Mouse (Mus musculus): ENCODE measurements around the gene Gnat3.

Gnat3 gene

DNA sequence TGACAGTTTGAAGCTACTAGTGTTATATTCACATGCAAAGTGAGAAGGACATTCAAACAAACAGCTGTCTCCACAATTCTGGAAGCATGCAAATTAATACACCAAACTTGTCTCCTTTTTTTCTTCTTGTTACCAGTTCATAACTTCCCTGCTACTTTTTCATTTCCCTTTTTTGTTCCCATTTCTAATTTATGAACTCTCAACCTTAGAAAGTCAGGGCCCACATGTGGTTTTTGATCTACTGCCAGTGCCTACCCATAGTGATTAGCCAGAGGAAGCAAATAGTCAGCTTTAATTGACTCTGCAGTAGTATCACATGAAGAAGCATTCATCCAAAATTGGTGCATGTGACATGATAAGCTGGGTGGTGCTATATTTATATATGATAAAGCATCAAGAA is 44.7 kb downstream of the Gnat3 start:
- DNase-seq: peak; percentile 50

DNA sequence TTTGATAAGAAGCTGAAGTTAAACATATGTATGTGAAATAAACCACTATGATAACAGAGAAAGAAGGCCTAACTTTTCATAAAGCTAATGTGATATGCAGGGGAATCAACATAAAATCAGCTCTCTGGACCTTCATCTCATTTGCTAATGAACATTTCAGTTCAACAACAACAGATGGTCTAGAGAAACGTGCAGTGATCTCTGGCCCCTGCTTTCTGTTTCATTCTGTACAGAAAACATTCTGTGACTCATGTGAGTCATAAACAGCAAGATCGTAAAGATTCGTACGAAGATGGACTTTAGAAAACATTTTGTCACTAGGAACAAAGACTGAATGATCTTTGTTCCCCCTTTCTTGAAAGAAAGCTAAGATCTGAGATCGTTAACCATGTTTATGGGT is 48.0 kb downstream of the Gnat3 start:
- no peak for DNase-seq

DNA sequence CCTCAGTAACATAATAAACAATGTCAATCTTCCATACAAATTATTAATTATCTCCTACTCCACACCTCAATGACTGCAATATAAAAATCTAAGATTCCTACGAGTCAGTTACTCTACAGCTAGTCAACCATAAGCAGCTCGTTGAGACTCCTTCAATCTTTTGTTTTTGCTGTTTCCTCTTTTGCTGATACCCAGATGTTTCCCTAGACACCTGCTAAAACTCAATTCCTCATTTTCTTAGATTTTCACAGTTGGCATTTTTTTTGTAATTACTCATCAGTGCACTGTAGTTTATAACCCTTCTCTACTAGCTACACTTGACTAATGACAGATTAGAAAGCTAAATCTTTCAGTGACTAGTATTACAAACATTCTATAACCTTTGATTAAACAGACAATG is 50.8 kb downstream of the Gnat3 start:
- DNase-seq: no peak

DNA sequence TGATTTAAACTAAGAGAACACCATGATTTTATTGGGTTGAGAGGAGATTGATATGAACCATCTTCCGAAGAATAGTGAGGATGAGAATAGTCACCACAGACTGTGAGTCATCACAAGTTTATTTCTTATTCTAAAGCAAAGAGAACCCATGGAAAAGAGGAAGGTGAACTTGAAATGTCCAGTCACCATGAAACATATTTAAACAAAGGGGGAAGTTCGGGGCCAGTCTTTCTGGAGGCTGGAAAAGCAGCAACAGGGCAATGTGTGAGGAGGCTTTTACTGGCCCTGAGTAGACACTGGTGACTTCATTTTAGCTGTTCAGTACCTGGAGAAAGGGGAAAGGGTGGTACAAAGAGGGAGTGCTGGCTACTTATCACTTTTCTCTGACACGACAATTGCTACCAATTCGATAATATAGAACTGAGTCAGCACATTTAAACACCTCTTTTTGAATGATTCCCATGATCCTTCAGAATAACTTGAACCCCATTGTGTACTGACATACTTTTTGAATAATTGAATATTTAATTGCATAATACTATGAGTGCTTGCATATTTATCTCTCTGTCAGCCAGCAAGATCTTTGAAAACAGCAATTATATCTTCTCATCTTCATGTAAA is 52.0 kb downstream of the Gnat3 start:
- DNase-seq: no peak

DNA sequence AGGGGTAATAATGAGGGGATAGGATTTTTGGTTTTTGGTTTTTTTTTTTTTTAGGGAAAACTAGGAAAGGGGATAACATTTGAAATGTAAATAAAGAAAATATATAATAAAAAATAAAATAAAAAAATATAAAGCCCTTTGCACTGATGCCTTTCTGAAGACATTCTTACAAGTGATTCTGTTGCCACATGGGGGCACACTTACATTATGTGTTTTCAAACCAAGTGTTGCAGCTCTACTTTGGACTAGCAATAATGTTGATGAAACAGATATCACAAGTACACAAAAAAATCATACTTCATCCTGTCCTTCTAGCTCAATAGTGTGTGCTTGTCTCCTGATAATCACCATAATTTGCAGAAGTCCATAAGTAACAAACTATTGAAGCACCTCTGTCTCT is 61.0 kb downstream of the Gnat3 start:
- DNase-seq: peak; percentile 32

DNA sequence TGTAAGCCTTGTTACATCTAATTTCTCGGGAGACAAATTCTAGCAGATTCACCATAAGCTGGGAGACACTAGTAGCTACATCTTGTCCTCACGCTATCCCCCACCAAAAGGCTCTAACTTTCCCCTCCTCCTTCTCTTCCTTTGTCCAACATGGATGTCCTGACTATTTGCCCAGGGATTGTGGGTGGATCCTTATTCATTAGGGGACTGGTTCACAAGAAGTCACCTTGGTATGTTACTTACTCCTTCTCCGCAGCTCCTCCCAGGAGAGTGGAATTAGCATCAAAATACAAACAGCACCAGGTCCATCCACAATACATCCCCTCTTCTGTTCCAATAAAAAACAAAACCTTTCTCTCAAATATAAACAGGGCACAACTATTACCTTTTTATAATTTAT is 65.2 kb downstream of the Gnat3 start:
- DNase-seq: no peak

DNA sequence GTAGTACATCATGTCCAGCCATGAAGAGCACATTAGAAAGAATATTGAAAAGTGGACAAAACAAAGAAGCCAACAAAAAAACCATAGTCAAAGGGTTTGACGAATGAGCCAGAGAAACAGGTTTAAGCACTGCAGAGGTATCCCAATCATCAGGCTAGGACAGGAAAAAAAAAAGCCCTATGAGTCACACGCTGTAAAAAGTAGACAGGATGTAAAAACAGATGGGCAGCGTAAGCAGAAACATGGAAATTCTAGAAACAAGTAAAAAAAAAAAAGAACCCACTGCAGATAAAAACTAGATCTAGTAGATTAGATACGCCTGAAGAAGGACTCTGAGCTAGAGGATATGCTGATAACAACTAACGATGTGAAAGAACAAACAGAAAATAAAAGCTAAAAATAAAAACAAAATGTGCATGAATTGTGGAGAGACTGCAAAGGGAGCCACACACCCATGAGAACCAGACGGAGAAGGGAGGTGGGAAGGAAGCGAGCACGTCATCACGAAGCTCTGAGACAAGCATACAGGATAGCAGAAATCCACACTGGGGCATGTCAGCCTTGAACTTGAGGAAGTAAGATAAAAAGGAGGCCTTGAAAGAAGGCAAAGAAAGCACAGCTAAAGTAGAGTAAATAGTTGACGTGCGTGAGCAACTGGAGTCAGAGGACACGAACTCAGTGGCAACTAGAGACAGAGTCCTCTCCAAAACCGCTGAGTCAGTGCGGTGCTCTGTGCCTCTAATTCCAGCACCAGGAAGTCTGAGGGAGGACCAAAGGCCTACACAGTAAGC is 73.7 kb downstream of the Gnat3 start:
- DNase-seq: no peak

DNA sequence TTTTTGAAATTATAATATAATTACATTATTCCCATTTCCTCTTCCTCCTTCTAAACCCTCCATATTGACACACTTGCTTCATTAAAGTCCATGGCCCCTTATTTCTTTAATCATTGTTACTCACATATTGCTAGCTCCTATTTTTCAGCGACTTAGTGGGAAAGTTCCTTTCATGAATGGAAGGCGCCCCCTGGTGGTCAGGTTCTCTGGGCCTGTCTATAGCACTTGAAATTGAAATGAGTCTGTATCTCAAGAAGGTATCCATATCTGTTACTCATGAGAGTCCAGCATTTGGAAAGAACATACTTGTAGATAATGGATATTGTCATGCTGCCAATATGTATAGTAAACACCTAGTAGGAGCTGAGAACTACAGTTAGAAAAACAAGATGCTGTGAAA is 80.7 kb downstream of the Gnat3 start:
- peak; percentile 71 for DNase-seq

DNA sequence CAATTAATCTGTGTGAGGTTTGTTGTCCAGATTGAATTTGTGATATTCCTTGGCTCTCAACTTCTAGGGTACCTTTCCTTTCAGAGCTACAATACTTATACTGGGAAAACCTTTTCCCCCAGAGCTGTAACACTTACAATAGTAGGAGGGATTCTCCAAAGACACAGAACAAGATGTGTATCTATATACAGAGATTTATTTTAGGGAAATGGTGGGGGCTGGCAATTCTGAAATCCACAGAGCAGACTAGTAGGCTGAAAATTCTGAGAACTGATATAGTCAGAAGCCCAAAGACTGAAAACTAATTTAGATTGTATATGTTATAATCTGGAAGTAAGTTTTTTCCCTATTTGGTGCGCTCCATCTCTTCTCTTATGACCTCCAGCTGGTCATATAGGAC is 86.5 kb downstream of the Gnat3 start:
- no peak for DNase-seq

DNA sequence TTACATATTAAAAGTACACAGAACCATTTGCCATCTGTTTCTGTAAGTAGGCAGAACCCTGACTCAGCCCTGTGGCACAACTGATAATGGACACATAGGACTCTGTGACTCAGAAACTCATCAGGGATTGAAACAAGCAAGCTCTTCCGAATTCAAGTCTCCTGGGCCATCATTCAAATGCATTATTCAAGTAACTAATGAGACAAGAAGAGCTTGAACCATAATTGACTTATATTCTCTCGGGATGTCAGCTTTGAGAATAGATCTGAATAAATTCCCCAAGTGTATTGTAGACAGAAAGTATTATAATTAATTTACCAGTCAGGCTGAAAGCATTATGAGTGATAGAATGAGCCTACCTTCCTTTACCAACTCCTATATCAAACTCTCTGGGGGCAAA is 93.0 kb downstream of the Gnat3 start:
- DNase-seq: no peak

Data from kidney, adult 9 months (tissue).